Mouse (Mus musculus) midbrain, postnatal 0 days (tissue): ENCODE data around the gene Plcb1. TPM values are rescaled to one million over a fixed set of nuclear protein-coding genes. Genes with fewer than 3 reads are reported as not detected.

Experiments used
- ATAC-seq: fragments of 200-750 bp; cut with Nextera tagmentation; 2 replicates; pipeline ENCODE4 v1.8.0; 2017; ENCODE audit warnings: moderate number of reproducible peaks, mild to moderate bottlenecking, moderate TSS enrichment, moderate library complexity; ENCODE audit not compliant: low FRiP score
- DNase-seq: peaks from one replicate; pipeline ENCODE4 v3.0.0-alpha.2; 2015; ENCODE audit warnings: low spot score
- H3K27ac ChIP-seq: fragments of 300-500 bp; sonication (generic); 2 replicates; pipeline ENCODE4 v1.5.1; 2014; ENCODE audit warnings: low read depth, mild to moderate bottlenecking, low read length, mixed read lengths
- H3K27me3 ChIP-seq: fragments of 300-500 bp; sonication (generic); 2 replicates; pipeline ENCODE4 v1.6.1; 2014; ENCODE audit warnings: low read length, control low read depth, mixed read lengths; ENCODE audit not compliant: insufficient read depth
- H3K36me3 ChIP-seq: fragments of 300-500 bp; sonication (generic); 2 replicates; pipeline ENCODE4 v1.6.1; 2014; ENCODE audit warnings: low read length, control low read depth, mixed read lengths; ENCODE audit not compliant: insufficient read depth
- H3K4me1 ChIP-seq: fragments of 300-500 bp; sonication (generic); 2 replicates; pipeline ENCODE4 v1.6.1; 2014; ENCODE audit warnings: mild to moderate bottlenecking, control low read depth, antibody characterized with exemption, low read length, mixed read lengths; ENCODE audit not compliant: insufficient read depth
- H3K4me2 ChIP-seq: fragments of 300-500 bp; sonication (generic); 2 replicates; pipeline ENCODE4 v1.6.1; 2014; ENCODE audit warnings: low read depth, mild to moderate bottlenecking, low read length, mixed read lengths; ENCODE audit not compliant: poor library complexity, severe bottlenecking
- H3K4me3 ChIP-seq: fragments of 300-500 bp; sonication (generic); 2 replicates; pipeline ENCODE4 v1.5.1; 2014; ENCODE audit warnings: low read depth, mild to moderate bottlenecking, low read length, moderate library complexity
- H3K9ac ChIP-seq: fragments of 300-500 bp; sonication (generic); replicated peaks from 2 replicates; pipeline ENCODE4 v1.6.1; 2014; ENCODE audit warnings: mild to moderate bottlenecking, low read length, moderate library complexity, mixed read lengths; ENCODE audit not compliant: poor library complexity, severe bottlenecking
- H3K9me3 ChIP-seq: fragments of 300-500 bp; sonication (generic); 2 replicates; pipeline ENCODE4 v1.6.1; 2016; ENCODE audit warnings: low read length, control low read depth
- CTCF ChIP-seq: IDR thresholded peaks from 2 replicates; pipeline ENCODE4 v1.5.1; 2016; ENCODE audit warnings: antibody characterized with exemption, mild to moderate bottlenecking
- WGBS: fragments of 180-500 bp; shearing (Covaris S2); extraction: QIAGEN DNeasy Blood & Tissue Kit; methylation state at CpG from one replicate; pipeline ENCODE4 v1.1.7; 2014; 5-methylcytosine and 5-hydroxymethylcytosine counted together
- polyA plus RNA-seq: library from polyadenylated mRNA; unstranded; fragments of >200 nt; fragmentation: Nextera tagmentation; extraction: Ambion mirVana; gene quantifications from 2 replicates; pipeline ENCODE4 v1.2.1, GENCODE M21; 2015
- total RNA-seq: library from RNA; depleted of rRNA; stranded (reverse); fragments of >200 nt; gene quantifications from 2 replicates; pipeline ENCODE4 v1.2.3, GENCODE M21; 2014

The Plcb1 gene
- total and polyA plus RNA-seq, 2 experiments from 2014 or later = 36.1 to 59.0 TPM

- H3K36me3 ChIP-seq = no peaks in the 10 kb centered on the region
- no peak overlapping the region for H3K4me3 ChIP-seq
- no peak overlapping the region for H3K4me2 ChIP-seq
- no peak overlapping the region for H3K9ac ChIP-seq
- no peak for DNase-seq
- no peaks in the 10 kb centered on the region for H3K9me3 ChIP-seq
- no peak overlapping the region for H3K27ac ChIP-seq
- no peak for ATAC-seq
- WGBS = 74% methylated on average over 6 of the region's 6 CpGs
- no peaks in the 10 kb centered on the region for H3K27me3 ChIP-seq
- TF ChIP-seq CTCF = no peak
- no peaks in the 10 kb centered on the region for H3K4me1 ChIP-seq
Measured at GRCm38 (mm10) chr2:135049283-135049682, 263.4 kb downstream of the Plcb1 start.

DNA sequence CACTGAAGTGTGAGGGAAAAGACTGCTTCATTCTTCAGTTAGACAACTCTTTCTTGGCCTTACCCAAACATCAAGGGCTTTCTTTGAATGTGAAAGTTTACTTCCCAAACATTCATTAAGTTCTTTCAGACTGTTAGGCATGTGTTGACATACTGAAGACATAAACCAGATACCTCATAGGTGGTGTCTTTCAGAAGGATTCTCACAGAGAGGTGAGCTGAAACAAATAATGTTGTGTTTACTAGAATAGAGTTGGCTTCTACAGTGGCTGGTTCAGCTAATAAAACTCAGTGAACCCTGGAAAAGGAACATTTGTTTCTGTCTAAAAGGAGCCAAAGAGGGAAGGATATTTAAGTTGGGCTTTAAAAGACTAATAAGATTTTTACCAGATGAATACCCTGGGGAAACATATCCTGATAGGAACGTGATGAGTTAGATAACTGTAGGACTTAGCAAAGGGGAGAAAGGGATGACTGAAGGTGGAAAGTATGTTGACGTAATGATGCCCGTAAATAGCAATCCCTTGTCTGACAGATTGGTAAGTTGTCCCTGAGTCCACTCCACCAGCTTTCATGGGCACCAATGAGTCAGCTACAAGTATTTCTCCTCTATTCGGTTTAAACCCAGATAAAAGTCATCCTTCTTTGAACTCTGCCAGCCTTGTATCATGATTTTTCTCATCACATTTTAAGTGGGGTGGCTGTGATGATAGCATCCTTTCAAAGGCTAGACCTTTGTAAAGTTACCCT lies 265.8 kb downstream of the Plcb1 start:
- Histone ChIP-seq H3K4me3 (no peak overlapping the region), H3K27ac (no peak overlapping the region), H3K4me1 (no peaks in the 10 kb centered on the region), H3K4me2 (no peak overlapping the region), H3K9ac (no peak overlapping the region), H3K9me3 (no peaks in the 10 kb centered on the region), H3K36me3 (no peaks in the 10 kb centered on the region), H3K27me3 (no peaks in the 10 kb centered on the region)
- DNase-seq = no peak
- ATAC-seq = no peak
- WGBS = 93% methylated on average over 4 of the region's 4 CpGs
- no peak for TF ChIP-seq CTCF

DNA sequence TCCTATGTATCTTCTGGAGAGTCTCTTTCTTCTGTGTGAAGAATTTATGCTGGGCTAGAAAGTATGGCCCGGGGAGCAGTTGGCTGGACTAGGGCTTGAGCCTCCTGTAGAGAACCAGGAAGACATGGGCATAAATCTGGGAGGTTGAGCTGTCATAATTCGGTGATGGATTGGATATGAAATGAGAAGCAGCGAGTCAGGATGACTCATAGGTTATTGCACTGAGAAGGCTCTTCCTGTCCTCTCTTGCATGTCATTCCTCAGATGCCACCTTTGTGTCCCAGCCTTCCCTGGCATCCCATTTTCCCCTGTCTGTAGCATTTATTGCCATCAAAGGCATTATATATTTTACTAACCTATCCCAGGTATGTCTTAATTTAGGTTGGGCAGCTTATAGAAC lies 267.5 kb downstream of the Plcb1 start:
- no peak overlapping the region for H3K4me2 ChIP-seq
- no peaks in the 10 kb centered on the region for H3K36me3 ChIP-seq
- no peak overlapping the region for H3K27ac ChIP-seq
- WGBS = 94% methylated on average over 3 of the region's 3 CpGs
- DNase-seq = no peak
- H3K4me3 ChIP-seq = no peak overlapping the region
- H3K4me1 ChIP-seq = no peaks in the 10 kb centered on the region
- no peak for TF ChIP-seq CTCF
- no peak overlapping the region for H3K9ac ChIP-seq
- H3K9me3 ChIP-seq = no peaks in the 10 kb centered on the region
- no peak for ATAC-seq
- H3K27me3 ChIP-seq = no peaks in the 10 kb centered on the region

- no peak for ATAC-seq
- Histone ChIP-seq H3K4me2 (no peak overlapping the region), H3K9me3 (no peaks in the 10 kb centered on the region), H3K4me3 (no peak overlapping the region), H3K4me1 (no peaks in the 10 kb centered on the region), H3K9ac (no peak overlapping the region), H3K36me3 (no peaks in the 10 kb centered on the region), H3K27ac (no peak overlapping the region), H3K27me3 (no peaks in the 10 kb centered on the region)
- no peak for TF ChIP-seq CTCF
- DNase-seq = no peak
Measured at GRCm38 (mm10) chr2:135067419-135067818, 281.6 kb downstream of the Plcb1 start.

DNA sequence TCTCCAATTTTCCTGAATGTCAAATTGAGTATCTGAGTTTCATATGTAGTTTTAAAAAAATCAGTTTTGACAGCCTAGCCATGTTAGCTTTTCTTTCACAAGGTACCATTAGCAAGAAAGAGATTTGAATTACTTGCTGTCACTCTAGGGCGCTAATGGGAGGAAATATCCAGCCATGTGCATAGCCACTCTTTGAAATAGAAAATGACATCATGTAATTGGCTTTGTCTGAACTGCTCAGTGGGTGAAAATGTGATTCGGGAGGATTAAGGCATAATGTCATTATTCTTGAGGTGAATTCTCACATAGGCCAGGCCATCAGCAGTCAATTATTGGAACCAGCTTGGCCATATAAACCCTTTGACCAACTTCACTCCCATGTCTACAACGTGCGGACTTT lies 285.5 kb downstream of the Plcb1 start:
- peak; percentile 24 for DNase-seq
- no peaks in the 10 kb centered on the region for H3K27me3 ChIP-seq
- H3K4me3 ChIP-seq = no peak overlapping the region
- TF ChIP-seq CTCF = no peak
- H3K27ac ChIP-seq = no peak overlapping the region
- H3K9me3 ChIP-seq = no peaks in the 10 kb centered on the region
- H3K36me3 ChIP-seq = no peaks in the 10 kb centered on the region
- H3K4me1 ChIP-seq = no peaks in the 10 kb centered on the region
- ATAC-seq = no peak
- WGBS = 63% methylated on average over 4 of the region's 4 CpGs
- H3K9ac ChIP-seq = no peak overlapping the region
- no peak overlapping the region for H3K4me2 ChIP-seq

GRCm38 (mm10) chr2:135072503-135072902 lies 286.6 kb downstream of the Plcb1 start:
- ATAC-seq = no peak
- Histone ChIP-seq H3K9ac (no peak overlapping the region), H3K9me3 (no peaks in the 10 kb centered on the region), H3K4me3 (no peak overlapping the region), H3K36me3 (no peaks in the 10 kb centered on the region), H3K4me2 (no peak overlapping the region), H3K27me3 (no peaks in the 10 kb centered on the region), H3K4me1 (no peaks in the 10 kb centered on the region), H3K27ac (no peak overlapping the region)
- no peak for TF ChIP-seq CTCF
- 85% methylated on average over 5 of the region's 5 CpGs for WGBS
- DNase-seq = no peak
